Mouse (Mus musculus): ENCODE results near the gene Hoxa10. TPM values are rescaled to one million over a fixed set of nuclear protein-coding genes. Genes with fewer than 3 reads are reported as not detected.

Hoxa10 gene
- polyA plus RNA-seq, 2 experiments: 0.04 TPM; not detected in 1

DNA sequence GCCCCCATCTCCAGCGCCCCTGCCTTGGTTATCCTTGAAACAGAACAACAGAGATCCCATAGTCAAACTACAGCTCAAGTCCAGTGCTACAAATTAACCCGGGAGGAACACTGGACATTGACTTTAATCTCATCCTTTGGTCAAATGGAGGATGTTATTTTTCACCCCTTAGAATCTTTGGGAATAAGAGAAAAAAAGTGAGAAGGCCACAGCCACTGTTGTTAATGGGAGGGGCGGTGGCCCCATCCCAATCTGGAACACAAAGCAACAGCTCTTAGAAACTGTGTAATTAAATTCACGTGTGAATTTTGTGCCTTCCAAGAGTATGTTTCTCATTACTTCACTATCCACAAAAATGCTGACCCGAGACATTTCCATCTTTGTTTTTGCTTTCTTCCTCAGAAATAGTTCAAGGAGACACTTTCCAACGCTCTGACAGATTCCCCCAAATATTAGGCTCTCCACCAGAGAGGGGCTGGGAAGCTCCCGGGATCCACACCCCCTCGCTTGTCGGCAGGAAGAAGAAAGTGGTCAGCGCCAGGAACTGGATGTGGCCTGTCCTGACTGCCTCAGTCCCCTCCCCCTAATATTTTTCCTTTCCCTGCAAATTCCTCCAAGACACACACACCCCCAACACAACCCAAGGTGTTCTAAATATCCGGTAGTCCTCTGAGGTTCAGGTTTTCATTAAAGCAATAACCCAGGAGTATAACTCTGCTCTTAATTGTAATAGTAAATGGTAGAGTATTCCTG is 13.0 kb downstream of the Hoxa10 start:
- no peak for TF ChIP-seq CTCF (IDR thresholded peaks at IDR 0.05; ENCODE audit: low read depth)
- no peak for TF ChIP-seq EP300 (IDR thresholded peaks at IDR 0.05; ENCODE audit: low read depth)
- H3K9me3 ChIP-seq (ENCODE audit: control insufficient read depth, low read length): no peaks in the 10 kb centered on the region
- no peak overlapping the region for H3K27ac ChIP-seq
- no peak overlapping the region for H3K4me2 ChIP-seq (ENCODE audit: low read depth)
- H3K4me1 ChIP-seq (replicated peaks; ENCODE audit: control insufficient read depth in 2 of 2, insufficient read depth in 2 of 2, low read length in 1 of 2): no peaks in the 10 kb centered on the region
- H3K36me3 ChIP-seq (replicated peaks; ENCODE audit: control insufficient read depth, insufficient read depth, low read depth): no peaks in the 10 kb centered on the region
- 21% methylated on average over 11 of the region's 11 CpGs for WGBS (ENCODE audit: insufficient replicate concordance)
- ATAC-seq (ENCODE audit: insufficient read depth) (no peak), DNase-seq (ENCODE audit: low read depth in 3 of 3, low spot score in 3 of 3) (no peak)
- H3K9ac ChIP-seq (replicated peaks): no peak overlapping the region
- peaks cover 97% of the 10 kb centered on the region for H3K27me3 ChIP-seq (ENCODE audit: control insufficient read depth, insufficient read depth, low read length)
- H3K4me3 ChIP-seq (ENCODE audit: insufficient read depth in 1 of 2, low read depth in 2 of 2, low read length in 2 of 2): no peak overlapping the region

- Histone ChIP-seq H3K36me3 (replicated peaks; ENCODE audit: control insufficient read depth, insufficient read depth, low read depth) (no peaks in the 10 kb centered on the region), H3K4me1 (replicated peaks; ENCODE audit: control insufficient read depth in 2 of 2, insufficient read depth in 2 of 2, low read length in 1 of 2) (no peaks in the 10 kb centered on the region), H3K4me2 (ENCODE audit: low read depth) (no peak overlapping the region), H3K27ac (no peak overlapping the region), H3K27me3 (ENCODE audit: control insufficient read depth, insufficient read depth, low read length) (peaks cover 97% of the 10 kb centered on the region), H3K4me3 (ENCODE audit: insufficient read depth in 1 of 2, low read depth in 2 of 2, low read length in 2 of 2) (no peak overlapping the region), H3K9me3 (ENCODE audit: control insufficient read depth, low read length) (no peaks in the 10 kb centered on the region), H3K9ac (replicated peaks) (no peak overlapping the region)
- DNase-seq (ENCODE audit: low read depth in 3 of 3, low spot score in 3 of 3): no peak
- no peak for TF ChIP-seq EP300 (IDR thresholded peaks at IDR 0.05; ENCODE audit: low read depth)
- no peak for TF ChIP-seq CTCF (IDR thresholded peaks at IDR 0.05; ENCODE audit: low read depth)
- 9% methylated on average over 26 of the region's 26 CpGs for WGBS (ENCODE audit: insufficient replicate concordance)
- ATAC-seq (ENCODE audit: insufficient read depth): no peak
Measured at GRCm38 (mm10) chr6:52226569-52227257, 13.9 kb downstream of the Hoxa10 start.

- WGBS (ENCODE audit: insufficient replicate concordance): 2% methylated on average over 66 of the region's 69 CpGs
- H3K9ac ChIP-seq (replicated peaks): no peak overlapping the region
- H3K4me1 ChIP-seq (replicated peaks; ENCODE audit: control insufficient read depth in 2 of 2, insufficient read depth in 2 of 2, low read length in 1 of 2): no peaks in the 10 kb centered on the region
- ATAC-seq (ENCODE audit: insufficient read depth): no peak
- TF ChIP-seq EP300 (IDR thresholded peaks at IDR 0.05; ENCODE audit: low read depth) (no peak), CTCF (IDR thresholded peaks at IDR 0.05; ENCODE audit: low read depth) (no peak)
- H3K27ac ChIP-seq: no peak overlapping the region
- no peaks in the 10 kb centered on the region for H3K36me3 ChIP-seq (replicated peaks; ENCODE audit: control insufficient read depth, insufficient read depth, low read depth)
- H3K4me2 ChIP-seq (ENCODE audit: low read depth): 0 out of 2 replicates have a peak overlapping the region, but pooled peaks have one; percentile 6
- no peaks in the 10 kb centered on the region for H3K9me3 ChIP-seq (ENCODE audit: control insufficient read depth, low read length)
- DNase-seq (ENCODE audit: low read depth in 3 of 3, low spot score in 3 of 3): no peak
- peaks cover 98% of the 10 kb centered on the region for H3K27me3 ChIP-seq (ENCODE audit: control insufficient read depth, insufficient read depth, low read length)
- H3K4me3 ChIP-seq (ENCODE audit: insufficient read depth in 1 of 2, low read depth in 2 of 2, low read length in 2 of 2): peak overlapping the region in 1 of 2 experiments; percentile 8; a peak in 1 of 4 replicates
Measured at GRCm38 (mm10) chr6:52225612-52226568, 14.8 kb downstream of the Hoxa10 start.

DNA sequence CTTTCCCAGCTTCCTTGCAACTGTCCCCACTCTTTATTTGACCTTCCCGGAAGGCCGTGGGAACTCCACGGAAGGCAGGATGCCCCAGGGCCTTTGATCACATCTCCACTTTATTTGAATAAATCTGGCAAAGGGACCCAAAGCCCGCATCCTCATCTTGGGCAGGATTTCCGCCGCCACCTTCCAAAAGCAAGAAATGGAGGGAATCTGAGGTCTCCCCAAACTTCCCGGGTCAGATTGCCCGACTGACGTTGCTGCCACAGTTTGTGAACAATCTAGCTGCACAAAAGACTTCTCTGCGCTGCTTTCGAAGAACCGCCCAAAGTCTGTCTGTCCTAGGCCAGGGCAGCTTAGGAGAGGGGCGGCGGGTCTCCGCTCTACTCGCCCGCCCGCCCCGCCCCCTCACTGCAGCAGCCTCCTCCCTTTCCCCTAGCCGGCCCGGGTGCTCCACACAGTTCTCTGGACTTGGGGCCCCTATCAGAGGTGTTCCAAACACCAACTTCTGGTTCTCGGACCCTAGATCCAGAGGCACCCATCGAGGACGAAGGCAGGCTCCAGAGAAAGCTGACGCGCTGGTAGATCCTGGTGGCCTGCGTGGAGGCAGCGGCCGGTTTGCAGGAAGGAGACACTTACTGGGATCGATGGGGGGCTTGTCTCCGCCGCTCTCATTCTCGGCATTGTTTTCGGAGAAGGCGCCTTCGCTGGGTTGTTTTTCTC is 15.6 kb downstream of the Hoxa10 start:
- H3K9me3 ChIP-seq (ENCODE audit: control insufficient read depth, low read length): no peaks in the 10 kb centered on the region
- no peak for TF ChIP-seq EP300 (IDR thresholded peaks at IDR 0.05; ENCODE audit: low read depth)
- DNase-seq (ENCODE audit: low read depth in 3 of 3, low spot score in 3 of 3) (no peak), ATAC-seq (ENCODE audit: insufficient read depth) (no peak)
- no peaks in the 10 kb centered on the region for H3K4me1 ChIP-seq (replicated peaks; ENCODE audit: control insufficient read depth in 2 of 2, insufficient read depth in 2 of 2, low read length in 1 of 2)
- 2% methylated on average over 36 of the region's 36 CpGs for WGBS (ENCODE audit: insufficient replicate concordance)
- 0 out of 2 replicates have a peak overlapping the region, but pooled peaks have one; percentile 6 for H3K4me2 ChIP-seq (ENCODE audit: low read depth)
- H3K9ac ChIP-seq (replicated peaks): no peak overlapping the region
- no peak overlapping the region for H3K27ac ChIP-seq
- no peaks in the 10 kb centered on the region for H3K36me3 ChIP-seq (replicated peaks; ENCODE audit: control insufficient read depth, insufficient read depth, low read depth)
- peaks cover 98% of the 10 kb centered on the region for H3K27me3 ChIP-seq (ENCODE audit: control insufficient read depth, insufficient read depth, low read length)
- H3K4me3 ChIP-seq (ENCODE audit: insufficient read depth in 1 of 2, low read depth in 2 of 2, low read length in 2 of 2): peak overlapping the region; percentile 8 to 14; a peak in 2 of 4 replicates
